In genomic region chr6:67431808-67432207, GRCm38 (mm10) we compare ENCODE assay signal across 24 mouse cellular contexts. TPM values are rescaled to one million over a fixed set of nuclear protein-coding genes. Genes with fewer than 3 reads are reported as not detected.
DNase-seq lines count a peak whose midpoint lies in the region; ATAC-seq and TF ChIP-seq lines count a peak whose summit lies in the region.
"Had no signal": no experiment of that assay in that cellular context is flagged by ENCODE, and none has a peak within 500 bp of the region (broad histone marks: within the 10 kb centered on the region; RNA-seq: fewer than 3 reads in every experiment).

No protein-coding gene starts in this region.

- no peak overlapping the region for H3K27ac ChIP-seq in midbrain, postnatal 0 days (ENCODE audit: low read depth, low read length)
- H3K27ac ChIP-seq in midbrain, embryonic 11.5 days (ENCODE audit: low read depth, low read length), result no peak overlapping the region
- no peak overlapping the region for H3K27ac ChIP-seq in forebrain, embryonic 10.5 days
- H3K27ac ChIP-seq: embryonic facial prominence, embryonic 10.5 days; embryonic facial prominence, embryonic 12.5 days; forebrain, embryonic 12.5 days had no signal

- H3K4me2 ChIP-seq in midbrain, postnatal 0 days (ENCODE audit: low read depth, low read length, poor library complexity, severe bottlenecking), result no peak overlapping the region
- no peak overlapping the region for H3K4me2 ChIP-seq in midbrain, embryonic 11.5 days
- H3K4me2 ChIP-seq in myocyte (ENCODE audit: low read depth), result peak overlapping the region; percentile 40
- H3K4me2 ChIP-seq: embryonic facial prominence, embryonic 12.5 days; forebrain, embryonic 12.5 days had no signal

- no peaks in the 10 kb centered on the region for H3K79me3 ChIP-seq in C2C12 (ENCODE audit: low read depth)

- H3K9ac ChIP-seq in midbrain, postnatal 0 days (replicated peaks; ENCODE audit: low read length, poor library complexity, severe bottlenecking), result no peak overlapping the region
- H3K9ac ChIP-seq in midbrain, embryonic 11.5 days (ENCODE audit: low read length), result no peak overlapping the region
- H3K9ac ChIP-seq: embryonic facial prominence, embryonic 12.5 days; forebrain, embryonic 12.5 days had no signal

- no peak overlapping the region for H3K4me3 ChIP-seq in midbrain, postnatal 0 days (ENCODE audit: low read depth, low read length)
- no peak overlapping the region for H3K4me3 ChIP-seq in midbrain, embryonic 11.5 days (ENCODE audit: low read depth, low read length)
- no peak overlapping the region for H3K4me3 ChIP-seq in C2C12 (ENCODE audit: insufficient read depth, poor library complexity, severe bottlenecking)
- no peak overlapping the region for H3K4me3 ChIP-seq in myocyte
- H3K4me3 ChIP-seq in forebrain, embryonic 10.5 days, result no peak overlapping the region
- H3K4me3 ChIP-seq: embryonic facial prominence, embryonic 10.5 days; embryonic facial prominence, embryonic 12.5 days; forebrain, embryonic 12.5 days had no signal

- DNase-seq in midbrain, postnatal 0 days (ENCODE audit: low spot score), result peak; percentile 8
- DNase-seq in midbrain, embryonic 11.5 days (ENCODE audit: low spot score, missing footprints), result no peak
- DNase-seq in right cerebral cortex, postnatal 10 days (ENCODE audit: low spot score in 2 of 2), result no peak
- no peak for DNase-seq in forebrain, embryonic 10.5 days (ENCODE audit: extremely low spot score, low spot score)
- DNase-seq: adrenal gland, adult 8-10 months; adrenal gland, postnatal 14 days; adrenal gland, postnatal 36 days; B cell, adult 2 months; cerebellum, adult 11-12 months; cerebellum, adult 2 months; cerebellum, adult 9-10 months; cerebellum, postnatal 25 days had no signal

- H3K9me3 ChIP-seq in midbrain, postnatal 0 days (ENCODE audit: low read length), result no peaks in the 10 kb centered on the region
- H3K9me3 ChIP-seq in midbrain, embryonic 11.5 days (ENCODE audit: control insufficient read depth, low read length), result no peaks in the 10 kb centered on the region
- H3K9me3 ChIP-seq in forebrain, embryonic 10.5 days, result no peaks in the 10 kb centered on the region
- H3K9me3 ChIP-seq: embryonic facial prominence, embryonic 10.5 days; embryonic facial prominence, embryonic 12.5 days; forebrain, embryonic 12.5 days had no signal

- WGBS in midbrain, postnatal 0 days, result 56% methylated on average over 3 of the region's 3 CpGs
- WGBS in midbrain, embryonic 11.5 days, result 79% methylated on average over 3 of the region's 3 CpGs
- 86% methylated on average over 3 of the region's 3 CpGs for WGBS in forebrain, embryonic 10.5 days

- H3ac ChIP-seq in C2C12 (ENCODE audit: control insufficient read depth, insufficient read length, low read depth) (no peak overlapping the region), myocyte (ENCODE audit: control insufficient read depth, insufficient read length) (no peak overlapping the region)

- ATAC-seq in midbrain, postnatal 0 days (ENCODE audit: low FRiP score), result no peak
- ATAC-seq in midbrain, embryonic 11.5 days (ENCODE audit: low FRiP score), result no peak
- ATAC-seq: activated CD4-positive, CD25-positive, alpha-beta regulatory T cell, adult 4 months; forebrain, embryonic 14.5 days; forebrain, embryonic 16.5 days; Patski had no signal

- no peaks in the 10 kb centered on the region for H3K4me1 ChIP-seq in midbrain, postnatal 0 days (ENCODE audit: insufficient read depth, low read length)
- no peaks in the 10 kb centered on the region for H3K4me1 ChIP-seq in midbrain, embryonic 11.5 days (ENCODE audit: control insufficient read depth, insufficient read depth, low read length)
- 0 out of 2 replicates have a peak, but pooled peaks cover 4% of the 10 kb centered on the region for H3K4me1 ChIP-seq in forebrain, embryonic 10.5 days
- H3K4me1 ChIP-seq: embryonic facial prominence, embryonic 10.5 days; embryonic facial prominence, embryonic 12.5 days; forebrain, embryonic 12.5 days had no signal

- H3K79me2 ChIP-seq in C2C12 (ENCODE audit: control insufficient read depth, insufficient read depth) (no peaks in the 10 kb centered on the region), myocyte (ENCODE audit: control insufficient read depth, insufficient read depth) (no peaks in the 10 kb centered on the region)

- H3K36me3 ChIP-seq in midbrain, postnatal 0 days (ENCODE audit: insufficient read depth, low read length), result no peaks in the 10 kb centered on the region
- no peaks in the 10 kb centered on the region for H3K36me3 ChIP-seq in midbrain, embryonic 11.5 days (ENCODE audit: control insufficient read depth, insufficient read depth, low read length)
- H3K36me3 ChIP-seq in C2C12 (ENCODE audit: control insufficient read depth, insufficient read depth) (no peaks in the 10 kb centered on the region), myocyte (ENCODE audit: control insufficient read depth, insufficient read depth) (no peaks in the 10 kb centered on the region)
- no peaks in the 10 kb centered on the region for H3K36me3 ChIP-seq in forebrain, embryonic 10.5 days (replicated peaks)
- H3K36me3 ChIP-seq: embryonic facial prominence, embryonic 10.5 days; embryonic facial prominence, embryonic 12.5 days; forebrain, embryonic 12.5 days had no signal

- H3K27me3 ChIP-seq in midbrain, postnatal 0 days (ENCODE audit: insufficient read depth, low read length), result no peaks in the 10 kb centered on the region
- H3K27me3 ChIP-seq in midbrain, embryonic 11.5 days (ENCODE audit: control insufficient read depth, insufficient read depth, low read length), result no peaks in the 10 kb centered on the region
- no peaks in the 10 kb centered on the region for H3K27me3 ChIP-seq in C2C12 (ENCODE audit: control insufficient read depth, insufficient read depth, insufficient read length)
- no peaks in the 10 kb centered on the region for H3K27me3 ChIP-seq in myocyte (ENCODE audit: control insufficient read depth, insufficient read depth, insufficient read length)
- no peaks in the 10 kb centered on the region for H3K27me3 ChIP-seq in forebrain, embryonic 10.5 days (ENCODE audit: poor library complexity, severe bottlenecking)
- H3K27me3 ChIP-seq: embryonic facial prominence, embryonic 12.5 days; forebrain, embryonic 12.5 days; Patski had no signal

- TF ChIP-seq POLR2A in myocyte (IDR thresholded peaks at IDR 0.05; ENCODE audit: insufficient read length, low read depth), result no peak

- no peak for TF ChIP-seq CTCF in midbrain, postnatal 0 days (IDR thresholded peaks at IDR 0.05)
- no peak for TF ChIP-seq CTCF in C2C12 (IDR thresholded peaks at IDR 0.05; ENCODE audit: control insufficient read depth, insufficient read depth, insufficient read length)

TF ChIP-seq in C2C12, 6 proteins besides CTCF, POLR2A, EP300 and RAD21:
- TF ChIP-seq MYOD1 (IDR thresholded peaks at IDR 0.05; ENCODE audit: control insufficient read depth, insufficient read length, low read depth), result peak; percentile 80
- TF ChIP-seq CEBPB (IDR thresholded peaks at IDR 0.05; ENCODE audit: low read depth), result no peak
- TF ChIP-seq FOSL1 (IDR thresholded peaks at IDR 0.05; ENCODE audit: insufficient read depth, low read length, poor library complexity, severe bottlenecking), result no peak
- TF ChIP-seq MAX (IDR thresholded peaks at IDR 0.05), result no peak

TF ChIP-seq in myocyte, 11 proteins besides CTCF, POLR2A, EP300 and RAD21:
- TF ChIP-seq TCF12 (IDR thresholded peaks at IDR 0.05; ENCODE audit: insufficient read depth, poor library complexity, severe bottlenecking) (peak; percentile 80), TCF3 (IDR thresholded peaks at IDR 0.05; ENCODE audit: insufficient read length, low read depth) (peak; percentile 61), MYOD1 (IDR thresholded peaks at IDR 0.05; ENCODE audit: control insufficient read depth in 1 of 3, insufficient read length in 2 of 3, low read depth in 2 of 3) (peak in 2 of 3 experiments; percentile 82 to 83), MAX (IDR thresholded peaks at IDR 0.05; ENCODE audit: low read depth) (no peak), E2F4 (IDR thresholded peaks at IDR 0.05; ENCODE audit: insufficient read depth) (no peak), MYOG (IDR thresholded peaks at IDR 0.05; ENCODE audit: control insufficient read depth in 1 of 3, insufficient read depth in 1 of 3, insufficient read length in 2 of 3, low read depth in 2 of 3) (peak in 2 of 3 experiments; percentile 65 to 71), REST (IDR thresholded peaks at IDR 0.05; ENCODE audit: insufficient read depth, insufficient read length) (no peak)
TF ChIP-seq in myocyte: peak in this region for 4.

RNA-seq across cellular contexts. Expression of gene Il12rb2, which starts 55.8 kb away (rescaled TPM):
- 0.22 and 0.24 TPM in 2 replicates for total RNA-seq in midbrain, postnatal 0 days (2014; rRNA removed)
- 0.07 TPM in 1 of 2 replicates, not detected in the other for polyA plus RNA-seq in midbrain, postnatal 0 days (2015; fragmentation: Nextera tagmentation; extraction: Ambion mirVana)
- 0.07 and 0.10 TPM in 2 replicates for polyA plus RNA-seq in midbrain, embryonic 11.5 days (2014; fragmentation: Nextera tagmentation; extraction: Ambion mirVana)
- polyA plus RNA-seq in C2C12 (2012; fragmentation: generic; extraction: Trizol) (not detected), myocyte (2012; fragmentation: generic; extraction: Trizol) (not detected)
- polyA plus RNA-seq in forebrain, embryonic 10.5 days (2016; fragmentation: Nextera tagmentation; extraction: Ambion mirVana), result 0.07 TPM in 1 of 2 replicates, not detected in the other
- polyA plus RNA-seq: forebrain, embryonic 12.5 days; forebrain, embryonic 14.5 days; forebrain, embryonic 16.5 days; Patski had no signal

RNA-seq across cellular contexts. Expression of gene Il23r, which starts 59.8 kb away (rescaled TPM):
- total RNA-seq in midbrain, postnatal 0 days (2014; rRNA removed), result not detected in 2 replicates
- polyA plus RNA-seq in midbrain, postnatal 0 days (2015; fragmentation: Nextera tagmentation; extraction: Ambion mirVana), result 0.10 TPM in 1 of 2 replicates, not detected in the other
- polyA plus RNA-seq in midbrain, embryonic 11.5 days (2014; fragmentation: Nextera tagmentation; extraction: Ambion mirVana), result 0.06 TPM in 1 of 2 replicates, not detected in the other
- polyA plus RNA-seq in C2C12 (2012; fragmentation: generic; extraction: Trizol), result not detected
- not detected for polyA plus RNA-seq in myocyte (2012; fragmentation: generic; extraction: Trizol)
- polyA plus RNA-seq in forebrain, embryonic 10.5 days (2016; fragmentation: Nextera tagmentation; extraction: Ambion mirVana), result not detected in 2 replicates
- total RNA-seq: MEL had no signal
- polyA plus RNA-seq: cortical plate, adult 2 months; embryonic facial prominence, embryonic 10.5 days; embryonic facial prominence, embryonic 12.5 days; embryonic facial prominence, embryonic 14.5 days; forebrain, embryonic 12.5 days; forebrain, embryonic 14.5 days; forebrain, embryonic 16.5 days had no signal
